Mouse (Mus musculus) megakaryocyte, embryonic 14.5 days (primary cell): ENCODE results near the gene Rcbtb2.

Experiments used
- FLI1 ChIP-seq: IDR thresholded peaks from 2 replicates; pipeline ENCODE4 v1.6.1; 2012; ENCODE audit warnings: low read length, inconsistent platforms, mixed read lengths
- GATA1 ChIP-seq: IDR thresholded peaks from 3 replicates; pipeline ENCODE4 v1.6.1; 2012; ENCODE audit warnings: mixed read lengths, low read length, inconsistent platforms, borderline replicate concordance

DNA sequence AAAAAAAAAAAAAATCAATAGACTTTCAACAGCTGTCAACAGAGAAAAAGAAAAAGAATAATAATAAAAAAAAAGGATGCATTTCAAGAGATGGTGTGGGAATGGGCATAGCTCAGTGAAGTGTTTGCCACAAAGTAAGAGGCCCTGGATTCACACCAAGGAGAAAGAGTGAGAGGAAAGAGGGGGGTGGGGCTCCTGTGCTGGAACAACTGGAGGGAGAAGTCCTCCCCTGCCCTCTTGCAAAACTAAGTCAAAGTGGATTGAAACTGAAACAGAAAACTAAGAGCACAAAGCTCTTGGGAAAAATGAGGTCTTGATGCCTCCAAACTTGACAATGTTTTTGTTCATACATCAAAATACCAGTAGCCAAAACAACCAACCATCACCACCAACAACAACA is 86.4 kb downstream of the Rcbtb2 start:
- TF ChIP-seq GATA1 (no peak), FLI1 (no peak)
